Mouse (Mus musculus) bone marrow, adult 2 months (tissue): ENCODE measurements around the gene Znhit2.

Experiments
- CTCF ChIP-seq: fragments of 200-500 bp; IDR thresholded peaks from 2 replicates; pipeline ENCODE4 v1.5.1; 2011; ENCODE audit warnings: low read length, control low read depth; ENCODE audit not compliant: control insufficient read depth, insufficient read depth
- POLR2A ChIP-seq: fragments of 200-500 bp; IDR thresholded peaks from 2 replicates; pipeline ENCODE4 v1.6.1; 2011; ENCODE audit warnings: low read depth, mild to moderate bottlenecking, control low read depth, low read length, borderline replicate concordance; ENCODE audit not compliant: control insufficient read depth

DNA sequence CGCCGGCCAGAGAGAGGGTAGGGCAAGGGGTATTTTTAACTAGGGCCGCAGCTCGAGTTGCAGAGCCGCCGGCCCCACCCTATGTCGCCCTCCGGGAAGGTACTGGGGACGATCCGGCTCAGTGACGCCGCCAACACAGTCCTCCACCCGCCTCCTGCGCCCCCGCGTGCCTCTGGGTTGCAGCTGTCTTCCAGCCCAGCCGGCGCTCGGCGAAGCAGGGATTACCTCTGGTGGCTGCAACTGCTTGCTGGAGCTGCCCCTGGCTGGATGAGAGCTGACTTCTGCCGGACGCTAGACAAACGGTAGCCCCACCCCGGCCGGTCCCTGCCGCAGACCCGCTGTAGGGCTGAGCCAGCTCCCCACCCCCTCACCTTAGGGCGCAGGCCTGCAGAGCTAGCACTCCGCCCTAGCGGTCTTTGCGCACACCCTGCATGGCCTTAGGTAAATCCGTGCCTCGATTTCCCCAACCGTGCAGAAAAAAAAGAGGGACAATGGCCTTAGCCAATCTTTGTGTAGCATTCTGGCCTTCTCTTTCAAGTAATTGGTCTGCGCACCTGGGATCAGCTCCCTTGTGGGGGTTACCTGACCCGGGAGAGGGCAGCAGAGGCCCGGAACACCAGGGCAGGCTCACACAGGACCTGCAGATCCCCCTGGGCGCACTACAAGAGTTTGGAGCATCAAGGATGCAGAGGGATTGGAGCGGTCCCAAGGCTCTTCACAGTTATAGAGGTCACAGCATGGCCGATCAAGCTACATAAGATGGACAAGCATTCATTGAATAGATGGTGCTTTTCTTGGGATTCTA lies 45.3 kb upstream of the Znhit2 start, which contains the start of gene Capn1:
- TF ChIP-seq POLR2A: peak; percentile 45; the same call in 1 of the 2 replicates
- TF ChIP-seq CTCF: no peak
